Mouse (Mus musculus) spleen, adult 2 months (tissue): ENCODE results near the gene Ppard.

Experiments
- CTCF ChIP-seq: fragments of 200-500 bp; IDR thresholded peaks from 2 replicates; pipeline ENCODE4 v1.5.1; 2011; ENCODE audit warnings: mild to moderate bottlenecking, inconsistent platforms; ENCODE audit not compliant: insufficient read depth, insufficient read length, insufficient replicate concordance; ENCODE audit errors: extremely low read depth
- POLR2A ChIP-seq: fragments of 200-500 bp; IDR thresholded peaks from 2 replicates; pipeline ENCODE4 v1.6.1; 2011; ENCODE audit warnings: low read depth, low read length, inconsistent platforms

DNA sequence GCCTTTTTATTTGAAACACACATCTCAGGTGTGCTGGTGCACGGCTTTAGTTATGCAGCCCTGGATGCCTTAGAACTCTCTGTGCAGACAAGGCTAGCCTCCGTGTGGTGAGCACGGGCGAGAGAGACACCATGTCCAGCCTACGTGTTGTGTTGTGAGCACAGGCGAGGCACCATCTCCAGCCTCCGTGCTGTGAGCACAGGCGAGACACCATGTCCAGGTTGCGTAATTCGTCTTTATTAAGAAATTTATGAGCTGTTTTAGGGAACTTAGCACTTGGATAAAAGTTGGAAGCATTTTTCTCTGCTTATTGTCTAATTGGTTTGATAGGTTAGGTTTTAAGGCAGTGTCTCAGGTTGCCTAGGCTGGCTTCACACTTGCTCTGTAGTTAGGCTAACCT, 50.7 kb downstream of the Ppard start:
- TF ChIP-seq CTCF = no peak
- no peak for TF ChIP-seq POLR2A
